Mouse (Mus musculus): ENCODE results near the gene Tsks. TPM values are rescaled to one million over a fixed set of nuclear protein-coding genes. Genes with fewer than 3 reads are reported as not detected.

The Tsks gene
- polyA plus RNA-seq, 1 experiment from 2014 or later = not detected

DNA sequence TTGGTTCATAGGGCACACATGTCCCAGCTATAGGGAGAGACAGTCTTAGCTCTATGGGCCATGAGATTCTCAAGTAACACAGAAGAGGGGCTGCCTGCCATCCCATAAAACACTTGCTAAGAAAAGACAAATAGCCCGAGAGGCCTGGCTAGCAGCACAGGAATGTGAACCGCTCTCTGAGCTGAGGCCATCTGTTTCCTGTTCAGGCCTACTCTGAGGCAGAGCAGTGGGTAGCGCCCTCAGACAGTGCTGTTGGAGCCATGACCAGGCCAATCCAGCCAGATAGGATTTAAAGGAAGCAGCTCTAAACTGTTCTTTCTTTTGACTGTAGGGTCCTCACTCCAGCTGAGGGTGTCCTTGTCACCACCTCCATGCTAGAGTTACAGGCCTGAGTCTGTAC lies 61.5 kb downstream of the Tsks start:
- H3K4me2 ChIP-seq (replicated peaks) = no peak overlapping the region
- H3K27ac ChIP-seq (replicated peaks) = no peak overlapping the region
- no peak for ATAC-seq (replicated peaks)
- H3K9ac ChIP-seq (replicated peaks) = no peak overlapping the region
- whole genome bisulfite sequencing = 91% methylated on average over 3 of the region's 3 CpGs
- no peaks in the 10 kb centered on the region for H3K27me3 ChIP-seq
- H3K4me1 ChIP-seq = no peaks in the 10 kb centered on the region
- H3K36me3 ChIP-seq = peaks cover 90% of the 10 kb centered on the region
- H3K9me3 ChIP-seq = no peaks in the 10 kb centered on the region
- H3K4me3 ChIP-seq = no peak overlapping the region

- no peak for ATAC-seq (replicated peaks)
- Histone ChIP-seq H3K9ac (replicated peaks) (no peak overlapping the region), H3K36me3 (peaks cover 96% of the 10 kb centered on the region), H3K9me3 (no peaks in the 10 kb centered on the region), H3K4me2 (replicated peaks) (no peak overlapping the region), H3K4me3 (no peak overlapping the region), H3K27me3 (no peaks in the 10 kb centered on the region), H3K27ac (replicated peaks) (no peak overlapping the region), H3K4me1 (no peaks in the 10 kb centered on the region)
- WGBS = 87% methylated on average over 6 of the region's 6 CpGs
Measured at GRCm38 (mm10) chr7:45005321-45005992, 62.5 kb downstream of the Tsks start.

DNA sequence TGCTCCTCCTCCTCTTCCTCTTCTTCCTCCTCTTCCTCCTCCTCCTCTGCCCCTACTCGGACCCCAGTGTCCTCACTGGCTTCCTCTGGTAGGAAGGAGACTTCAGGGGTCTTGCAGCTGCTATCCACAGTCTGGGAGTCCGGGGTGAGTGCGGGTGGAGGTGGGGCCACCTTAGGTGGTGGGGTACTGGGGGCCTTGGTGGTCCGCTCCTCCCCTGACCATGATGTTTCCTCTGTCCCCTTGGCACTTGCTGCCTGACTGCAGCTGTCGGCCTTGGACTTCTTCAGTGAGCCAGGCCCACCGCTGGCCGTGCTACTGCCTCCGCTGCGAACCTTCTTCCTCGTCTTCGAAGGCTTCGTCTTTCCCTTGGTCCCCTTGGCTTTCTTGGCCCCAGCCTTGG lies 63.5 kb downstream of the Tsks start:
- peaks cover 94% of the 10 kb centered on the region for H3K36me3 ChIP-seq
- no peak for ATAC-seq (replicated peaks)
- H3K9me3 ChIP-seq = no peaks in the 10 kb centered on the region
- H3K27me3 ChIP-seq = no peaks in the 10 kb centered on the region
- H3K4me1 ChIP-seq = no peaks in the 10 kb centered on the region
- no peak overlapping the region for H3K4me2 ChIP-seq (replicated peaks)
- 95% methylated on average over 12 of the region's 12 CpGs for WGBS
- no peak overlapping the region for H3K4me3 ChIP-seq
- no peak overlapping the region for H3K9ac ChIP-seq (replicated peaks)
- H3K27ac ChIP-seq (replicated peaks) = no peak overlapping the region

DNA sequence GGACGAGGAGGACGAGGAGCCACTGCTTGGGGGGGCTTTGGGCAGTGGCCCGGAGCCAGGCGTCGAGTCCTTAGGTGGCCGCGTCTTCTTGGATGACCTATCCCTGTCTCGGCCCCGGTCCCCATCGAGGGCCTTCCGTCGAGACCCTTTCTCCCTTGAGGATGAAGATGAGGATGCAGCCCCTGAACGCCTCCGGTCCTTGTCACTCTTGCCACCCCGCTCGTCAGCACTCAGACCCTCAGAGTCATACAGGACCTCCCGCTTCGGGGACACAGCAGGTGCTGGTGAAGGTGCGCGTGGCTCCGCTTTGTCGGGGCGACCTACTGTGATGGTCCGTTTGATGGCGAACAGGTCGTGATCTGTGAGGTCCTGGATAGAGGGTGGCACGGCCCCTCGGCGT lies 64.1 kb downstream of the Tsks start:
- ATAC-seq (replicated peaks) = no peak
- H3K36me3 ChIP-seq = peaks cover 94% of the 10 kb centered on the region
- no peaks in the 10 kb centered on the region for H3K4me1 ChIP-seq
- no peaks in the 10 kb centered on the region for H3K9me3 ChIP-seq
- H3K9ac ChIP-seq (replicated peaks) = no peak overlapping the region
- H3K27me3 ChIP-seq = no peaks in the 10 kb centered on the region
- no peak overlapping the region for H3K4me2 ChIP-seq (replicated peaks)
- no peak overlapping the region for H3K27ac ChIP-seq (replicated peaks)
- 97% methylated on average over 29 of the region's 29 CpGs for WGBS
- no peak overlapping the region for H3K4me3 ChIP-seq

Other genes starting within 250 kb of the Tsks start
- not detected in 2 replicates for gene Izumo2, start 234.5 kb upstream of the Tsks start, polyA plus RNA-seq (2015; fragmentation: Nextera tagmentation; extraction: Ambion mirVana)
- gene Vrk3, start 194.8 kb upstream of the Tsks start, polyA plus RNA-seq (2015; fragmentation: Nextera tagmentation; extraction: Ambion mirVana) = 36.2 and 37.2 TPM in 2 replicates
- gene Zfp473, start 192.2 kb upstream of the Tsks start, polyA plus RNA-seq (2015; fragmentation: Nextera tagmentation; extraction: Ambion mirVana) = 1.1 and 1.2 TPM in 2 replicates
- 52.3 and 56.0 TPM in 2 replicates for gene Nup62, start 127.1 kb upstream of the Tsks start, polyA plus RNA-seq (2015; fragmentation: Nextera tagmentation; extraction: Ambion mirVana)
- 1.8 and 2.3 TPM in 2 replicates for gene Il4i1, start 126.8 kb upstream of the Tsks start, polyA plus RNA-seq (2015; fragmentation: Nextera tagmentation; extraction: Ambion mirVana)
- 4.6 and 5.0 TPM in 2 replicates for gene Atf5, start 126.5 kb upstream of the Tsks start, polyA plus RNA-seq (2015; fragmentation: Nextera tagmentation; extraction: Ambion mirVana)
- 118 and 120 TPM in 2 replicates for gene Akt1s1, start 94.2 kb upstream of the Tsks start, polyA plus RNA-seq (2015; fragmentation: Nextera tagmentation; extraction: Ambion mirVana)
- 119 and 120 TPM in 2 replicates for gene Tbc1d17, start 94.1 kb upstream of the Tsks start, polyA plus RNA-seq (2015; fragmentation: Nextera tagmentation; extraction: Ambion mirVana)
- 32.1 and 35.3 TPM in 2 replicates for gene Pnkp, start 86.1 kb upstream of the Tsks start, polyA plus RNA-seq (2015; fragmentation: Nextera tagmentation; extraction: Ambion mirVana)
- 583 and 618 TPM in 2 replicates for gene Ptov1, start 73.4 kb upstream of the Tsks start, polyA plus RNA-seq (2015; fragmentation: Nextera tagmentation; extraction: Ambion mirVana)
- gene Med25, start 50.5 kb upstream of the Tsks start, polyA plus RNA-seq (2015; fragmentation: Nextera tagmentation; extraction: Ambion mirVana) = 164 and 166 TPM in 2 replicates
- 20.6 and 22.1 TPM in 2 replicates for gene Fuz, start 47.1 kb upstream of the Tsks start, polyA plus RNA-seq (2015; fragmentation: Nextera tagmentation; extraction: Ambion mirVana)
- 105 and 107 TPM in 2 replicates for gene Ap2a1, start 13.7 kb upstream of the Tsks start, polyA plus RNA-seq (2015; fragmentation: Nextera tagmentation; extraction: Ambion mirVana)
- 48.2 and 51.6 TPM in 2 replicates for gene Cpt1c, start 31.6 kb downstream of the Tsks start, polyA plus RNA-seq (2015; fragmentation: Nextera tagmentation; extraction: Ambion mirVana)
- 703 and 728 TPM in 2 replicates for gene Prmt1, start 43.4 kb downstream of the Tsks start, polyA plus RNA-seq (2015; fragmentation: Nextera tagmentation; extraction: Ambion mirVana)
- 62.6 and 66.6 TPM in 2 replicates for gene Irf3, start 54.4 kb downstream of the Tsks start, polyA plus RNA-seq (2015; fragmentation: Nextera tagmentation; extraction: Ambion mirVana)
- gene Bcl2l12, start 55.5 kb downstream of the Tsks start, polyA plus RNA-seq (2015; fragmentation: Nextera tagmentation; extraction: Ambion mirVana) = 19.2 and 21.8 TPM in 2 replicates
- gene Scaf1, start 73.2 kb downstream of the Tsks start, polyA plus RNA-seq (2015; fragmentation: Nextera tagmentation; extraction: Ambion mirVana) = 42.8 and 47.1 TPM in 2 replicates
- 10.4 and 11.5 TPM in 2 replicates for gene Rras, start 74.8 kb downstream of the Tsks start, polyA plus RNA-seq (2015; fragmentation: Nextera tagmentation; extraction: Ambion mirVana)
- gene Prr12, start 109.7 kb downstream of the Tsks start, polyA plus RNA-seq (2015; fragmentation: Nextera tagmentation; extraction: Ambion mirVana) = 16.0 and 16.1 TPM in 2 replicates
- gene Nosip, start 119.2 kb downstream of the Tsks start, polyA plus RNA-seq (2015; fragmentation: Nextera tagmentation; extraction: Ambion mirVana) = 62.4 and 63.9 TPM in 2 replicates
- gene Prrg2, start 119.5 kb downstream of the Tsks start, polyA plus RNA-seq (2015; fragmentation: Nextera tagmentation; extraction: Ambion mirVana) = 12.6 and 15.3 TPM in 2 replicates
- 49.6 and 54.4 TPM in 2 replicates for gene Rcn3, start 149.0 kb downstream of the Tsks start, polyA plus RNA-seq (2015; fragmentation: Nextera tagmentation; extraction: Ambion mirVana)
- gene Fcgrt, start 160.6 kb downstream of the Tsks start, polyA plus RNA-seq (2015; fragmentation: Nextera tagmentation; extraction: Ambion mirVana) = 16.6 and 17.8 TPM in 2 replicates
- 982 and 1,055 TPM in 2 replicates for gene Rps11, start 181.2 kb downstream of the Tsks start, polyA plus RNA-seq (2015; fragmentation: Nextera tagmentation; extraction: Ambion mirVana)
- gene Rpl13a, start 185.6 kb downstream of the Tsks start, polyA plus RNA-seq (2015; fragmentation: Nextera tagmentation; extraction: Ambion mirVana) = 890 and 969 TPM in 2 replicates
- 0.15 TPM in 1 of 2 replicates, not detected in the other for gene Gm45713, start 193.0 kb downstream of the Tsks start, polyA plus RNA-seq (2015; fragmentation: Nextera tagmentation; extraction: Ambion mirVana)
- gene Flt3l, start 193.2 kb downstream of the Tsks start, polyA plus RNA-seq (2015; fragmentation: Nextera tagmentation; extraction: Ambion mirVana) = 1.6 and 2.1 TPM in 2 replicates
- 96.0 and 96.9 TPM in 2 replicates for gene Pih1d1, start 211.1 kb downstream of the Tsks start, polyA plus RNA-seq (2015; fragmentation: Nextera tagmentation; extraction: Ambion mirVana)
- 25.6 and 30.8 TPM in 2 replicates for gene Aldh16a1, start 211.4 kb downstream of the Tsks start, polyA plus RNA-seq (2015; fragmentation: Nextera tagmentation; extraction: Ambion mirVana)
- 20.1 and 24.0 TPM in 2 replicates for gene Slc17a7, start 220.7 kb downstream of the Tsks start, polyA plus RNA-seq (2015; fragmentation: Nextera tagmentation; extraction: Ambion mirVana)
- not detected in 2 replicates for gene Gfy, start 236.4 kb downstream of the Tsks start, polyA plus RNA-seq (2015; fragmentation: Nextera tagmentation; extraction: Ambion mirVana)
- gene Pth2, start 237.8 kb downstream of the Tsks start, polyA plus RNA-seq (2015; fragmentation: Nextera tagmentation; extraction: Ambion mirVana) = not detected in 2 replicates